Mouse (Mus musculus) limb, embryonic 13.5 days (tissue): Measurements from ENCODE around the gene Tmed4. TPM values are rescaled to one million over a fixed set of nuclear protein-coding genes. Genes with fewer than 3 reads are reported as not detected.

Experiments used
- polyA plus RNA-seq: library from polyadenylated mRNA; unstranded; fragments of >200 nt; fragmentation: Nextera tagmentation; extraction: Ambion mirVana; gene quantifications from 2 replicates; pipeline ENCODE4 v1.2.1, GENCODE M21; 2015

Tmed4 gene
- polyA plus RNA-seq, 1 experiment from 2014 or later: 113 TPM

Other genes with a start within 250 kb of the Tmed4 start
- 1.6 and 1.7 TPM in 2 replicates for gene Camk2b, start 208.5 kb downstream of the Tmed4 start, polyA plus RNA-seq
- 0.31 and 0.75 TPM in 2 replicates for gene A730071L15Rik, start 74.8 kb downstream of the Tmed4 start, polyA plus RNA-seq
- 43.3 and 44.0 TPM in 2 replicates for gene Nudcd3, start 74.5 kb downstream of the Tmed4 start, polyA plus RNA-seq
- 0.03 and 0.06 TPM in 2 replicates for gene Npc1l1, start 44.7 kb downstream of the Tmed4 start, polyA plus RNA-seq
- gene Ddx56, start 7.1 kb downstream of the Tmed4 start, polyA plus RNA-seq: 98.1 and 101 TPM in 2 replicates
- 84.1 and 95.0 TPM in 2 replicates for gene Ogdh, start 16.8 kb upstream of the Tmed4 start, polyA plus RNA-seq
- 10.1 and 10.3 TPM in 2 replicates for gene Zmiz2, start 114.2 kb upstream of the Tmed4 start, polyA plus RNA-seq
- gene Ppia, start 140.6 kb upstream of the Tmed4 start, polyA plus RNA-seq: 4,950 and 5,155 TPM in 2 replicates
- gene H2afv, start 169.6 kb upstream of the Tmed4 start, polyA plus RNA-seq: 657 and 704 TPM in 2 replicates
- 30.5 and 32.1 TPM in 2 replicates for gene Purb, start 201.0 kb upstream of the Tmed4 start, polyA plus RNA-seq
- gene Myo1g, start 246.1 kb upstream of the Tmed4 start, polyA plus RNA-seq: 1.5 and 2.1 TPM in 2 replicates